Mouse (Mus musculus) gastrocnemius, postnatal 14 days (tissue): ENCODE measurements around the gene Urb2. TPM values are rescaled to one million over a fixed set of nuclear protein-coding genes. Genes with fewer than 3 reads are reported as not detected.
"Not testable (repeated sequence)": the region's sequence is repeated elsewhere in the genome, so short reads cannot be mapped to it uniquely, and the experiment has no call there.

Source experiments
- DNase-seq: peaks from one replicate; pipeline ENCODE4 v3.0.0; 2021; ENCODE audit warnings: mixed read lengths
- intact Hi-C: fragments of 180-260 bp; cut with DNase I; formaldehyde crosslinking; loops from one replicate; pipeline ENCODE4 v1.15.1; 2025; ENCODE audit warnings: low total_unique reads
- total RNA-seq, 2 experiments: library from RNA; stranded (reverse); gene quantifications; 2 replicates each; pipeline ENCODE4 v1.2.3; 2021

The Urb2 gene
- total RNA-seq, 2 experiments from 2014 or later: 6.0 to 8.7 TPM

GRCm38 (mm10) chr8:124011989-124012586, 9.2 kb upstream of the Urb2 start:
- no peak for DNase-seq
- intact Hi-C loops: no loop called here

GRCm38 (mm10) chr8:124014299-124014698, 7.0 kb upstream of the Urb2 start:
- DNase-seq, intact Hi-C loops: not testable (repeated sequence)

- no peak for DNase-seq
- intact Hi-C loops: no loop called here
Measured at GRCm38 (mm10) chr8:124014751-124015150, 6.6 kb upstream of the Urb2 start.

GRCm38 (mm10) chr8:124019782-124020181, 1.5 kb upstream of the Urb2 start:
- no peak for DNase-seq
- intact Hi-C loops: no loop called here

GRCm38 (mm10) chr8:124020439-124021236, 670 bp upstream of the Urb2 start:
- DNase-seq: peak; percentile 60
- intact Hi-C loops: no loop called here

- intact Hi-C loops, DNase-seq: not testable (repeated sequence)
Measured at GRCm38 (mm10) chr8:124026265-124026664, 5.0 kb downstream of the Urb2 start.

GRCm38 (mm10) chr8:124027831-124028230, 6.5 kb downstream of the Urb2 start:
- DNase-seq: peak; percentile 14
- intact Hi-C loops: no loop called here

- intact Hi-C loops: no loop called here
- DNase-seq: no peak
Measured at GRCm38 (mm10) chr8:124033400-124033799, 12.1 kb downstream of the Urb2 start.

- intact Hi-C loops: no loop called here
- no peak for DNase-seq
Measured at GRCm38 (mm10) chr8:124038121-124038520, 16.8 kb downstream of the Urb2 start.

GRCm38 (mm10) chr8:124039351-124039750, 18.0 kb downstream of the Urb2 start:
- DNase-seq: no peak
- intact Hi-C loops: no loop called here

- intact Hi-C loops: no loop called here
- DNase-seq: no peak
Measured at GRCm38 (mm10) chr8:124042201-124042600, 20.9 kb downstream of the Urb2 start.

- intact Hi-C loops: no loop called here
Measured at GRCm38 (mm10) chr8:124044421-124044820, 23.1 kb downstream of the Urb2 start.

GRCm38 (mm10) chr8:124044931-124045330, 23.6 kb downstream of the Urb2 start:
- no peak for DNase-seq
- intact Hi-C loops: no loop called here

More at GRCm38 (mm10) chr8:124044421-124044820, 23.1 kb downstream of the Urb2 start:
- DNase-seq: no peak

GRCm38 (mm10) chr8:124045856-124046255, 24.5 kb downstream of the Urb2 start:
- no peak for DNase-seq
- intact Hi-C loops: no loop called here

GRCm38 (mm10) chr8:124052110-124052509, 30.8 kb downstream of the Urb2 start:
- peak; percentile 66 for DNase-seq
- intact Hi-C loops: loop anchor here (2.0 kb wide), 1 partner anchor 297 kb away; no protein-coding TSS in a partner anchor

- intact Hi-C loops: loop anchor here (2.0 kb wide), 1 partner anchor 296 kb away; no protein-coding TSS in a partner anchor
- no peak for DNase-seq
Measured at GRCm38 (mm10) chr8:124052568-124052967, 31.3 kb downstream of the Urb2 start.

- intact Hi-C loops: no loop called here
- no peak for DNase-seq
Measured at GRCm38 (mm10) chr8:124056832-124057655, 35.7 kb downstream of the Urb2 start.

GRCm38 (mm10) chr8:124066325-124067058, 45.2 kb downstream of the Urb2 start:
- intact Hi-C loops: no loop called here
- DNase-seq: peak; percentile 38

- no peak for DNase-seq
- intact Hi-C loops: no loop called here
Measured at GRCm38 (mm10) chr8:124067059-124067750, 45.9 kb downstream of the Urb2 start.
